Mouse (Mus musculus): ENCODE measurements at regions not wholly inside any gene's neighbourhood (a gene's known extent, or its start where the extent isn't known, plus 50 kb on each side); places are given as distances from the start of the nearest gene placed in this dataset.
A peak's percentile ranks its signal among the peaks of the same experiment; 100 is the strongest.

DNA sequence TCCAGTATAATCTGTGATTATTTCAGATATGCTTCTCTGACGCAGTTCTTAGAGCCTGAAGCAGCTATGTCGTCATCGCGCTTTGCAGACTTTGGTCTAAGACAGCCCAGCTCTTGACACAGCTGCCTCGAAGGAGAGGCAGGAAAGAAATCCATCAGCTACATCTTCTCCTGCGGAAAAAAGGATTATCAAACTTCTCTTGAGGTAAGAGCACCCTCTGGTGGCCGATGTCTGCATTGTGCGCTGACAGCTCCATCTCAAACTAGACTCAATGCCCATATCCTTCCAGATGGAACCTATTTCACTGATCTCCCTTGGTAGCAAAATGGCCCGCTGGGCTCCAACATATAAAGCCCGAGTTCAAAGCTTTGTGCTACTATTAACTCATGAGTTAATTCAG is 96.8 kb upstream of the Cop1 start:
- Histone ChIP-seq H3K4me3 (ENCODE audit: extremely low read depth, insufficient read depth, insufficient read length) (no peak overlapping the region), H3K4me1 (ENCODE audit: control insufficient read depth, insufficient read depth, insufficient read length) (no peaks in the 10 kb centered on the region), H3K27ac (ENCODE audit: insufficient read depth, low read length) (no peak overlapping the region), H3K27me3 (ENCODE audit: control insufficient read depth, insufficient read depth, low read length) (no peaks in the 10 kb centered on the region), H3K36me3 (ENCODE audit: control insufficient read depth, insufficient read depth, low read length) (no peaks in the 10 kb centered on the region)
- peak in 1 of 2 experiments; percentile 16 for DNase-seq (ENCODE audit: low read depth in 1 of 2, low spot score in 2 of 2)
- TF ChIP-seq CTCF (IDR thresholded peaks at IDR 0.05; ENCODE audit: extremely low read depth, insufficient read depth, insufficient read length, insufficient replicate concordance): peak; percentile 54; the same call in 1 of the 2 replicates
- no peak for TF ChIP-seq POLR2A (IDR thresholded peaks at IDR 0.05; ENCODE audit: low read depth, low read length)
- 14% methylated on average over 10 of the region's 10 CpGs for WGBS

DNA sequence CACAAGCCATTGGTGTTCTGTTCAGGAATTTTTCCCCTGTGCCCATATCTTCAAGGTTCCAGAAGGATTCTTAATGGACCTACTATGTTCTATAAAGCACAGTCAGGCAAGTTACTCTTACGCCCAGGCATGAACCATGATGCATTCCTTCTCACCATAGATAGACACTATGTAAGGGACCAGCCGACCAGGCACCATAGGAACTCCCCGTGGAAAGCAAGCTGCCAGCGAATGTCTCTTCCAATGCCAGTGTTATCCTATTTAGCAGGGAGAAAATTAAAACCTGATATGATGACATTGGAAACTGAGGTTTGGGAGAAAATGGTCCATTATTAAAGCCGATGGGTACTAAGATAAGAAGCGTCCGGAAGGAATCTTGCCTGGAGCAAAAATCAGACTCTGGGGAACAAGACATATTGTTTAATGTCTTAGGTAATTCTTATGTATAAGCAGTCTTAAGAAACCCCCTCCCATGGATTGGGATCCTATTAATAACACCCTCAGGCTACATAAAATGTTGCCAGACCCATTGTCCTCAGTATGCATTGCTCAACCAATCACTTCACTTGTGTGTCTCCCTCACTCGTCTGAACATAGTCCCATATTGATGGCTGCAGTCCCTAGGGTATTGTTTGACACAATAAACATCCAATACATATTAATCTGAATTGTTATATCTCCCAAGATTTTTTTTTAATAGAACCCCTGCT is 84.2 kb upstream of the Cop1 start:
- no peaks in the 10 kb centered on the region for H3K36me3 ChIP-seq (ENCODE audit: control insufficient read depth, insufficient read depth, low read length)
- DNase-seq (ENCODE audit: low read depth in 1 of 2, low spot score in 2 of 2): no peak
- H3K4me1 ChIP-seq (ENCODE audit: control insufficient read depth, insufficient read depth, insufficient read length): no peaks in the 10 kb centered on the region
- no peak overlapping the region for H3K27ac ChIP-seq (ENCODE audit: insufficient read depth, low read length)
- WGBS: 90% methylated on average over 8 of the region's 8 CpGs
- H3K4me3 ChIP-seq (ENCODE audit: extremely low read depth, insufficient read depth, insufficient read length): no peak overlapping the region
- TF ChIP-seq POLR2A (IDR thresholded peaks at IDR 0.05; ENCODE audit: low read depth, low read length): no peak
- no peak for TF ChIP-seq CTCF (IDR thresholded peaks at IDR 0.05; ENCODE audit: extremely low read depth, insufficient read depth, insufficient read length, insufficient replicate concordance)
- no peaks in the 10 kb centered on the region for H3K27me3 ChIP-seq (ENCODE audit: control insufficient read depth, insufficient read depth, low read length)

DNA sequence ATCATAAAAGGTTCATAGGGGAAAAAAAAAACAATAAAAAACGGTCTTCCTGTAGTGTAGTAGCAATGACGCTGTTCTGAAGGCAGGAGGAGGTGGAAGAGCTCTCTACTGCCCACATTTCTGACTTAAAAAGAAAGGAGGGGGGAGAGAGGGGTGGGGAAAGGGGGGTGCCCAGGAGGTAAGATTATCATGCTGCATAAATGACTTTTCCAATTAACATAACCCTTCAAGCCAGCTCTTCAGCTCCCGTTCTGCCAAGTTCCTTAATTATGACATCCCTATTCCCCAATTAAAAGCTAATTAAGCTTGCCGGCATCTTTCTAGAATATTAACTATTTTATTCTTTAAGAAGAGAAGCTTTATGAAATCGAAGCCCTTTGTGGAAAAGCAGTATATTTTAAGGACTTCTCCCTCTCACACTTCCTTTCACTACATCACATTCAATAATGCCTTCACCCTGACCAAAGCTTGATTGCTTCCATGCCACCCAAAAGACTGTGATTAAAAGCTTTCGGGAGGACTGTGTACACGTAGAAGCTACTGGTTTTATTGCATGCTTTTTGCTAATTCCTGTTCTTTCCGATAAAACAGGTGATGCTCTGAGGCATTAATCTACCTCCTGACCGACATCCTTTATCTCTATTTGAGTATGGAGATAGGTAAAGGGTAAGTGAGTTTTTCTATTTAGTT is 83.5 kb upstream of the Cop1 start:
- Histone ChIP-seq H3K4me1 (ENCODE audit: control insufficient read depth, insufficient read depth, insufficient read length) (no peaks in the 10 kb centered on the region), H3K27me3 (ENCODE audit: control insufficient read depth, insufficient read depth, low read length) (no peaks in the 10 kb centered on the region), H3K27ac (ENCODE audit: insufficient read depth, low read length) (no peak overlapping the region), H3K4me3 (ENCODE audit: extremely low read depth, insufficient read depth, insufficient read length) (no peak overlapping the region), H3K36me3 (ENCODE audit: control insufficient read depth, insufficient read depth, low read length) (no peaks in the 10 kb centered on the region)
- no peak for TF ChIP-seq CTCF (IDR thresholded peaks at IDR 0.05; ENCODE audit: extremely low read depth, insufficient read depth, insufficient read length, insufficient replicate concordance)
- TF ChIP-seq POLR2A (IDR thresholded peaks at IDR 0.05; ENCODE audit: low read depth, low read length): no peak
- 80% methylated on average over 9 of the region's 9 CpGs for WGBS
- DNase-seq (ENCODE audit: low read depth in 1 of 2, low spot score in 2 of 2): no peak

DNA sequence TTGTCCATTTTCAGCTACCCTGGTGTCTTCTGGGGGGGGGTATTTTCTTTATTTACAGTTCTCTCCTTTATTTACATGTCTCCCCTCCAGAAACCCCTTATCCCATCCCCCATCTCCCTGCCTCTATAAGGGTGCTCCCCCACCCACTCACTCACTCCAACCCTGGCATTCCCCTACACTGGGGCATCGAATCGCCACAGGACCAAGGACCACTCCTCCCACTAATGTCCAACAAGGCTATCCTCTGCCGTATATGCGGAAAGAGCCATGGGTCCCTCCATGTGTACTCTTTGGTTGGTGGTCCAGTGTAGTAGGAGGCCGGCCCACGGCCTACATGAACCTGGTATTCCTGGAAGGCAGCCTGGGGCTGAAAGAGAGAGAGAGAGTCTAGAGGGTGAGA is 82.9 kb upstream of the Cop1 start:
- H3K27ac ChIP-seq (ENCODE audit: insufficient read depth, low read length): no peak overlapping the region
- TF ChIP-seq POLR2A (IDR thresholded peaks at IDR 0.05; ENCODE audit: low read depth, low read length) (no peak), CTCF (IDR thresholded peaks at IDR 0.05; ENCODE audit: extremely low read depth, insufficient read depth, insufficient read length, insufficient replicate concordance) (no peak)
- no peaks in the 10 kb centered on the region for H3K27me3 ChIP-seq (ENCODE audit: control insufficient read depth, insufficient read depth, low read length)
- no peak overlapping the region for H3K4me3 ChIP-seq (ENCODE audit: extremely low read depth, insufficient read depth, insufficient read length)
- no peaks in the 10 kb centered on the region for H3K36me3 ChIP-seq (ENCODE audit: control insufficient read depth, insufficient read depth, low read length)
- WGBS: 89% methylated on average over 6 of the region's 6 CpGs
- no peak for DNase-seq (ENCODE audit: low read depth in 1 of 2, low spot score in 2 of 2)
- no peaks in the 10 kb centered on the region for H3K4me1 ChIP-seq (ENCODE audit: control insufficient read depth, insufficient read depth, insufficient read length)

DNA sequence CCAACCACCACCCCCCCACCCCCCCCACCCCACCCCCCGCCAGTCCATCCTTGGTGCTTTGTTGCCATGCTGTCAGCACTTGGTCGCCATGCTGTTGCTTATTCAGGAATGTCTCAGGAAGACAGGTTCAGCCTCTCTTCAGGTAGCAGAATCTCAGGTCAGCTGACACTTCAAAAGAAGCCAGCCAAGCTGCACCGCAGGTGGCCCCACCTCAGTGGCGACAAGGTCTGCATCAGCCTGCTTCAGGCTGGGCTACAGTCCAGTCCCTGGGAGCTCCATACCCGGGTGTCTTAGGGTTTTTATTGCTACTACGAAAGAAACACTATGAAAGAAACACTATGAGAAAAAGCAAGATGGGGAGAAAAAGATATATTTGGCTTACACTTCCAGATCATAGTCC is 82.4 kb upstream of the Cop1 start:
- DNase-seq (ENCODE audit: low read depth in 1 of 2, low spot score in 2 of 2): no peak
- Histone ChIP-seq H3K4me3 (ENCODE audit: extremely low read depth, insufficient read depth, insufficient read length) (no peak overlapping the region), H3K36me3 (ENCODE audit: control insufficient read depth, insufficient read depth, low read length) (no peaks in the 10 kb centered on the region), H3K27me3 (ENCODE audit: control insufficient read depth, insufficient read depth, low read length) (no peaks in the 10 kb centered on the region), H3K27ac (ENCODE audit: insufficient read depth, low read length) (no peak overlapping the region), H3K4me1 (ENCODE audit: control insufficient read depth, insufficient read depth, insufficient read length) (no peaks in the 10 kb centered on the region)
- no peak for TF ChIP-seq CTCF (IDR thresholded peaks at IDR 0.05; ENCODE audit: extremely low read depth, insufficient read depth, insufficient read length, insufficient replicate concordance)
- no peak for TF ChIP-seq POLR2A (IDR thresholded peaks at IDR 0.05; ENCODE audit: low read depth, low read length)
- WGBS: 77% methylated on average over 6 of the region's 6 CpGs

DNA sequence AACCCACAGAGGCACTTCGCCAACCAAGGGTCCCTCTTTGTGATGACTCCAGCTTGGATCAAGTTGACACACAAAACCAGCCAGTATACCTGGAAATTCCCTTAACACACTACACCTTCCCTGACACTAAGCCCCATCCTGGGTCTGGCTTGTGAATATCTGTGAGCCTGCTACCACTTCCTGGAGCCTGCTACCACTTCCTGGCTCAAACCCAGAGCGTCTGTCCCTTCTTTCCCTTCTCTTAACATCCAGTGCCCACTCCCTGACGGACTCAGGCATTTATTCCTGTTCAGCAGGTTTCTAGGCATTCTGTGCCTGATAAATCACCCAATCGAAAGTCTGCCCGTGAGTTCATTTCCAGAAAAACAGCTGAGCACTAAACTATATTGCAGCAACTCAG is 81.8 kb upstream of the Cop1 start:
- Histone ChIP-seq H3K4me3 (ENCODE audit: extremely low read depth, insufficient read depth, insufficient read length) (no peak overlapping the region), H3K27me3 (ENCODE audit: control insufficient read depth, insufficient read depth, low read length) (no peaks in the 10 kb centered on the region), H3K4me1 (ENCODE audit: control insufficient read depth, insufficient read depth, insufficient read length) (no peaks in the 10 kb centered on the region), H3K36me3 (ENCODE audit: control insufficient read depth, insufficient read depth, low read length) (no peaks in the 10 kb centered on the region), H3K27ac (ENCODE audit: insufficient read depth, low read length) (no peak overlapping the region)
- TF ChIP-seq POLR2A (IDR thresholded peaks at IDR 0.05; ENCODE audit: low read depth, low read length): no peak
- TF ChIP-seq CTCF (IDR thresholded peaks at IDR 0.05; ENCODE audit: extremely low read depth, insufficient read depth, insufficient read length, insufficient replicate concordance): no peak
- no peak for DNase-seq (ENCODE audit: low read depth in 1 of 2, low spot score in 2 of 2)
- WGBS: 56% methylated on average over 5 of the region's 5 CpGs

DNA sequence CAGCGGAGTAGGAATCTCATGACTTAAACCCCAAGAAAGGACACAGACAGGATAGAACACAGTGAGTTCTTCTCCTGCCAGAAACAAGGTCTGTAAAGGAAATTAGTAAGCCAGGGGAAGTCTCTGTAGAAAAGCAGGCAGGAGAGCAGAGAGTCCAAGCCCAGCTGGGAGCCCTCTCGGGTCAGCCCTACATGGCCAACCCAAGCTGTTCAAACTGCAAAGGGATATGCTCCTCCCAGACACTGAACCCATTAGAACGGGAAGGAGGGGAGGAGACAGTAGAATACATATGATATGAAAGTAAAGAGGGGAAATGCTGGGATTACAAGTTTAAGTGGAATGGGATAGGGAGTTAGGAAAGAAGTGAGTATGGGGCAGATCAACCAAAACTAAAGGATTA is 75.7 kb upstream of the Cop1 start:
- Histone ChIP-seq H3K4me1 (ENCODE audit: control insufficient read depth, insufficient read depth, insufficient read length) (no peaks in the 10 kb centered on the region), H3K4me3 (ENCODE audit: extremely low read depth, insufficient read depth, insufficient read length) (no peak overlapping the region), H3K27me3 (ENCODE audit: control insufficient read depth, insufficient read depth, low read length) (no peaks in the 10 kb centered on the region), H3K36me3 (ENCODE audit: control insufficient read depth, insufficient read depth, low read length) (no peaks in the 10 kb centered on the region), H3K27ac (ENCODE audit: insufficient read depth, low read length) (no peak overlapping the region)
- TF ChIP-seq POLR2A (IDR thresholded peaks at IDR 0.05; ENCODE audit: low read depth, low read length) (no peak), CTCF (IDR thresholded peaks at IDR 0.05; ENCODE audit: extremely low read depth, insufficient read depth, insufficient read length, insufficient replicate concordance) (no peak)
- DNase-seq (ENCODE audit: low read depth in 1 of 2, low spot score in 2 of 2): no peak
- WGBS: 64% methylated on average over 3 of the region's 3 CpGs

Data from spleen, adult 2 months (tissue).